Mouse (Mus musculus) lung, postnatal 0 days (tissue): ENCODE measurements at regions not wholly inside any gene's neighbourhood (a gene's known extent, or its start where the extent isn't known, plus 50 kb on each side); places are given as distances from the start of the nearest gene placed in this dataset.

Experiments
- CTCF ChIP-seq: IDR thresholded peaks from 2 replicates; pipeline ENCODE4 v1.5.1; 2016; ENCODE audit warnings: antibody characterized with exemption, mild to moderate bottlenecking
- EP300 ChIP-seq: IDR thresholded peaks from 2 replicates; pipeline ENCODE4 v1.6.1; 2016; ENCODE audit warnings: antibody characterized with exemption, mild to moderate bottlenecking, control low read depth

- TF ChIP-seq EP300 (no peak), CTCF (no peak)
Observed at GRCm38 (mm10) chr2:75539726-75540125, 119.3 kb upstream of the Hnrnpa3 start.
